Mouse (Mus musculus) spleen, adult 2 months (tissue): ENCODE results near the gene Npff.

Experiments
- CTCF ChIP-seq: fragments of 200-500 bp; IDR thresholded peaks from 2 replicates; pipeline ENCODE4 v1.5.1; 2011; ENCODE audit warnings: mild to moderate bottlenecking, inconsistent platforms; ENCODE audit not compliant: insufficient read depth, insufficient read length, insufficient replicate concordance; ENCODE audit errors: extremely low read depth
- POLR2A ChIP-seq: fragments of 200-500 bp; IDR thresholded peaks from 2 replicates; pipeline ENCODE4 v1.6.1; 2011; ENCODE audit warnings: low read depth, low read length, inconsistent platforms

- TF ChIP-seq CTCF (no peak), POLR2A (no peak)
Measured at GRCm38 (mm10) chr15:102557580-102557979, 32.8 kb upstream of the Npff start.
